Mouse (Mus musculus): ENCODE results near the gene Spint5. TPM values are rescaled to one million over a fixed set of nuclear protein-coding genes. Genes with fewer than 3 reads are reported as not detected.

Spint5 gene
- polyA plus RNA-seq, 1 experiment = not detected

DNA sequence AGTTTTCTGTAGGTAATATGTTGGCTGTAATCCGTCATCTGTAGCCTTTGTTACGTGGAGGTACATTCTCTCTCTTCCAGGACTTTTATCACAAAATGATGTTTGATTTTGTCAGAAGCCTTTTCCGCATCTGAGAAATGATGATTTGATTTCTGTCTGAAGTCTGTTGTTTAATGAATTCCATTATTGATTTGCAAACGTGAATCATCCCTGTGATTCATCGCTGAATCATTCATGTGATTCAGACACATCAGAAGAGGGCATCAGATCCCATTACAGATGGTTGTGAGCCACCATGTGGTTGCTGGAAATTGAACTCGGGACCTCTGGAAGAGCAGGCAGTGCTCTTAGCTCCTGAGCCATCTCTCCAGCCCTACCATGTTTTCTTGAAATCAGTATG is 33.9 kb downstream of the Spint5 start:
- TF ChIP-seq CTCF (IDR thresholded peaks at IDR 0.05; ENCODE audit: insufficient read depth, low read length) = no peak
- no peak for TF ChIP-seq POLR2A (IDR thresholded peaks at IDR 0.05; ENCODE audit: borderline replicate concordance, extremely low read depth, low read depth, low read length)
- no peak for DNase-seq
- 81% methylated on average over 6 of the region's 6 CpGs for WGBS
- no peak overlapping the region for H3K4me3 ChIP-seq (replicated peaks; ENCODE audit: extremely low read depth, low read depth, low read length)
- H3K4me1 ChIP-seq (ENCODE audit: control insufficient read depth, insufficient read depth, low read length) = peaks cover 5% of the 10 kb centered on the region

DNA sequence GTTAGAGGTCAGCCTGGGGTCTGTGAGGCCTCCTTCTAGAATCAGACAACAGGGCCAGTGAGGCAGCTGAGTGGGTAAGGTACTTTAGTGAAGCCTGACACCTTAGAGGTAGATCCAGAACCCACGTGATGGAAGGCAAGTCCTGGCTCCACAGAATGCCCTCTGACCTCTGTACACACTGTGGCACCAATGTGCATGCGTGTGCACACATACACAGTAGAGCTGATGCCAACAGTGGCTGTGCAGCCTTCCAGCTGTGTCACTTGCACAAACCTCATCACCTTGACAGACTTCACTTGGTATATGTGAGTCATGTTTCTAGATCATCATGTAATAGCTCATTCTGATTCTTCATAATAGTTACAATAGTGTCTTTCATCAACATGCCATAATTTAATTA is 37.3 kb downstream of the Spint5 start:
- Histone ChIP-seq H3K4me1 (ENCODE audit: control insufficient read depth, insufficient read depth, low read length) (no peaks in the 10 kb centered on the region), H3K4me3 (replicated peaks; ENCODE audit: extremely low read depth, low read depth, low read length) (no peak overlapping the region)
- TF ChIP-seq CTCF (IDR thresholded peaks at IDR 0.05; ENCODE audit: insufficient read depth, low read length) = no peak
- no peak for TF ChIP-seq POLR2A (IDR thresholded peaks at IDR 0.05; ENCODE audit: borderline replicate concordance, extremely low read depth, low read depth, low read length)
- no peak for DNase-seq
- WGBS = 82% methylated on average over 2 of the region's 2 CpGs

- H3K4me1 ChIP-seq (ENCODE audit: control insufficient read depth, insufficient read depth, low read length) = no peaks in the 10 kb centered on the region
- no peak for TF ChIP-seq CTCF (IDR thresholded peaks at IDR 0.05; ENCODE audit: insufficient read depth, low read length)
- no peak for TF ChIP-seq POLR2A (IDR thresholded peaks at IDR 0.05; ENCODE audit: borderline replicate concordance, extremely low read depth, low read depth, low read length)
- no peak for DNase-seq
- no peak overlapping the region for H3K4me3 ChIP-seq (replicated peaks; ENCODE audit: extremely low read depth, low read depth, low read length)
- WGBS = 50% methylated on average over 11 of the region's 11 CpGs
Measured at GRCm38 (mm10) chr2:164754105-164754504, 39.0 kb downstream of the Spint5 start.

GRCm38 (mm10) chr2:164754800-164755199 is 39.7 kb downstream of the Spint5 start:
- no peak for DNase-seq
- no peak for TF ChIP-seq POLR2A (IDR thresholded peaks at IDR 0.05; ENCODE audit: borderline replicate concordance, extremely low read depth, low read depth, low read length)
- no peak for TF ChIP-seq CTCF (IDR thresholded peaks at IDR 0.05; ENCODE audit: insufficient read depth, low read length)
- no peaks in the 10 kb centered on the region for H3K4me1 ChIP-seq (ENCODE audit: control insufficient read depth, insufficient read depth, low read length)
- whole genome bisulfite sequencing = 64% methylated on average over 2 of the region's 2 CpGs
- H3K4me3 ChIP-seq (replicated peaks; ENCODE audit: extremely low read depth, low read depth, low read length) = no peak overlapping the region

- no peak for DNase-seq
- TF ChIP-seq CTCF (IDR thresholded peaks at IDR 0.05; ENCODE audit: insufficient read depth, low read length) (no peak), POLR2A (IDR thresholded peaks at IDR 0.05; ENCODE audit: borderline replicate concordance, extremely low read depth, low read depth, low read length) (no peak)
- H3K4me3 ChIP-seq (replicated peaks; ENCODE audit: extremely low read depth, low read depth, low read length) = no peak overlapping the region
- H3K4me1 ChIP-seq (ENCODE audit: control insufficient read depth, insufficient read depth, low read length) = no peaks in the 10 kb centered on the region
- 89% methylated on average over 11 of the region's 11 CpGs for WGBS
Measured at GRCm38 (mm10) chr2:164757841-164758240, 42.7 kb downstream of the Spint5 start.

DNA sequence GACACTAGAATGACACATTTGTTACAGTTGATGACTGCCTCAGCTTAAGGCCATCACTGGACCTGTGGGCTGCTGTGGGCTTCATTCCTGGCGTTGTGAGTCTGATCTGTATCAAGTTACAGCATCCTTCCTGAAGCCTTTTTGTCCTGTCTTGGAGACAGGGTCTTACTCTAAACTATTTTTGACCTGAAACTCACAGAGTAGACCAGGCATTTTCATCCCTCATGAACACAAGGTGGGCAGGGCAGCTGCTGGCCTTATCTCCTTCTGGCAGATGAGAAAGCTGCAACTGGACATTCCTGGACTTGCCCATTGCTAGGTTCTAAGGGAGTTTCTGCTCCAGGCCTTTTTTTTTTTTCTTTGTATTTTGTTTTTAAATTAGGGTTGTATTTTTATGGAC is 43.6 kb downstream of the Spint5 start:
- no peak overlapping the region for H3K4me3 ChIP-seq (replicated peaks; ENCODE audit: extremely low read depth, low read depth, low read length)
- H3K4me1 ChIP-seq (ENCODE audit: control insufficient read depth, insufficient read depth, low read length) = no peaks in the 10 kb centered on the region
- no peak for DNase-seq
- 63% methylated on average over 1 of the region's 1 CpGs for WGBS
- TF ChIP-seq POLR2A (IDR thresholded peaks at IDR 0.05; ENCODE audit: borderline replicate concordance, extremely low read depth, low read depth, low read length) (no peak), CTCF (IDR thresholded peaks at IDR 0.05; ENCODE audit: insufficient read depth, low read length) (no peak)

GRCm38 (mm10) chr2:164760059-164760833 is 45.1 kb downstream of the Spint5 start:
- 65% methylated on average over 4 of the region's 4 CpGs for WGBS
- Histone ChIP-seq H3K4me3 (replicated peaks; ENCODE audit: extremely low read depth, low read depth, low read length) (no peak overlapping the region), H3K4me1 (ENCODE audit: control insufficient read depth, insufficient read depth, low read length) (no peaks in the 10 kb centered on the region)
- no peak for DNase-seq
- no peak for TF ChIP-seq POLR2A (IDR thresholded peaks at IDR 0.05; ENCODE audit: borderline replicate concordance, extremely low read depth, low read depth, low read length)
- no peak for TF ChIP-seq CTCF (IDR thresholded peaks at IDR 0.05; ENCODE audit: insufficient read depth, low read length)

DNA sequence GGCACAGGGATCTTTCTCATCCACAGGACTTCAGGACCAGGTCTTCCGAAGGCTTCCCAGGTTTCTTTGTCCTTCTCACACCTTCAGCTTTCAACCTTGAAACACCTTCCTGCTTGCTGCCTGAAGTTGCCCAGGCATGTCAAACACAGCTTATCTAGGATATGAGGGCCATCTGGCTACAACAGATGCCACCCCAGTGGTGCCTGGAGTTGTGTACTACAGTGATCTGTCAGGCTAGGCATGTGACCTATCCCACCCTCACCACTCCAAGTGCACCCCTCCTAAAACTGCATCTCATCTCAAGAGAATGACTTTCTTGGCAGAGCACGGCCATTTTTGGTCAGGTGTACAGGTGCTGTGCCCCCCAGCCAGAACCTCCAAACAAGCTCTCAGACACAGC is 46.4 kb downstream of the Spint5 start:
- no peaks in the 10 kb centered on the region for H3K4me1 ChIP-seq (ENCODE audit: control insufficient read depth, insufficient read depth, low read length)
- no peak overlapping the region for H3K4me3 ChIP-seq (replicated peaks; ENCODE audit: extremely low read depth, low read depth, low read length)
- 87% methylated on average over 2 of the region's 2 CpGs for WGBS
- no peak for DNase-seq
- TF ChIP-seq CTCF (IDR thresholded peaks at IDR 0.05; ENCODE audit: insufficient read depth, low read length) (no peak), POLR2A (IDR thresholded peaks at IDR 0.05; ENCODE audit: borderline replicate concordance, extremely low read depth, low read depth, low read length) (no peak)

DNA sequence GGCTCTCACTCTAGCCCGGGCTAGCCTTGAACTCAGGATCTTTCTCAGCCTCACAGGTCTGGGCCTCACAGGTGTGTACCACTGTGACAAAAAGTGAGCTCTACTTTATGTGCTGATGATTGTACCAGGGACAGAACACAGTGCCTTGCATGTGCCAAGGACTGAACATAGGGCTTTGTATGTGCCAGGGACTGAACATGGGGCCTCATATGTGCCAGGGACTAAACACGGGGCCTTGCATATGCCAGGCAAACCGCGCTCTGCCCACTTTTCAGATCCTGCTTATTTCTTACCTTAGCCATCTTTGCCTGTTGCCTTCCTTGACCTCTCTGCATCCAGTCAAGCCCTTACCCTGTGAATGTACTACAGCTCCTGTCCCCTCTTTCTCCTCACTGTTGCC is 46.9 kb downstream of the Spint5 start:
- Histone ChIP-seq H3K4me1 (ENCODE audit: control insufficient read depth, insufficient read depth, low read length) (no peaks in the 10 kb centered on the region), H3K4me3 (replicated peaks; ENCODE audit: extremely low read depth, low read depth, low read length) (no peak overlapping the region)
- no peak for DNase-seq
- no peak for TF ChIP-seq POLR2A (IDR thresholded peaks at IDR 0.05; ENCODE audit: borderline replicate concordance, extremely low read depth, low read depth, low read length)
- no peak for TF ChIP-seq CTCF (IDR thresholded peaks at IDR 0.05; ENCODE audit: insufficient read depth, low read length)
- 95% methylated on average over 4 of the region's 4 CpGs for WGBS

- TF ChIP-seq CTCF (IDR thresholded peaks at IDR 0.05; ENCODE audit: insufficient read depth, low read length) = no peak
- no peak for TF ChIP-seq POLR2A (IDR thresholded peaks at IDR 0.05; ENCODE audit: borderline replicate concordance, extremely low read depth, low read depth, low read length)
- Histone ChIP-seq H3K4me1 (ENCODE audit: control insufficient read depth, insufficient read depth, low read length) (no peaks in the 10 kb centered on the region), H3K4me3 (replicated peaks; ENCODE audit: extremely low read depth, low read depth, low read length) (no peak overlapping the region)
- WGBS = 81% methylated on average over 7 of the region's 7 CpGs
- DNase-seq = no peak
Measured at GRCm38 (mm10) chr2:164762593-164762992, 47.5 kb downstream of the Spint5 start.
